Mouse (Mus musculus) hindbrain, postnatal 0 days (tissue): ENCODE results near the gene Ncoa3. TPM values are rescaled to one million over a fixed set of nuclear protein-coding genes. Genes with fewer than 3 reads are reported as not detected.

Experiments
- ATAC-seq: fragments of 200-750 bp; cut with Nextera tagmentation; 2 replicates; pipeline ENCODE4 v1.8.0; 2017; ENCODE audit warnings: mild to moderate bottlenecking, moderate TSS enrichment, moderate library complexity
- DNase-seq: peaks from one replicate; pipeline ENCODE4 v3.0.0-alpha.2; 2015; ENCODE audit warnings: low spot score
- H3K27ac ChIP-seq: fragments of 300-500 bp; sonication (generic); 2 replicates; pipeline ENCODE4 v1.5.1; 2014; ENCODE audit warnings: mild to moderate bottlenecking
- H3K27me3 ChIP-seq: fragments of 300-500 bp; sonication (generic); 2 replicates; pipeline ENCODE4 v1.6.1; 2014; ENCODE audit warnings: low read length, mixed read lengths; ENCODE audit not compliant: insufficient read depth
- H3K36me3 ChIP-seq: fragments of 300-500 bp; sonication (generic); 2 replicates; pipeline ENCODE4 v1.6.1; 2014; ENCODE audit warnings: low read length, mixed read lengths; ENCODE audit not compliant: insufficient read depth
- H3K4me1 ChIP-seq: fragments of 300-500 bp; sonication (generic); 2 replicates; pipeline ENCODE4 v1.6.1; 2014; ENCODE audit warnings: antibody characterized with exemption, low read length, mixed read lengths; ENCODE audit not compliant: insufficient read depth
- H3K4me2 ChIP-seq: fragments of 300-500 bp; sonication (generic); 2 replicates; pipeline ENCODE4 v1.6.1; 2014; ENCODE audit warnings: low read depth, mild to moderate bottlenecking, low read length, moderate library complexity, mixed read lengths
- H3K4me3 ChIP-seq: fragments of 300-500 bp; sonication (generic); 2 replicates; pipeline ENCODE4 v1.5.1; 2014; ENCODE audit warnings: low read length
- H3K9ac ChIP-seq: fragments of 300-500 bp; sonication (generic); replicated peaks from 2 replicates; pipeline ENCODE4 v1.6.1; 2014; ENCODE audit warnings: mild to moderate bottlenecking, low read length, moderate library complexity, mixed read lengths
- H3K9me3 ChIP-seq: fragments of 300-500 bp; sonication (generic); 2 replicates; pipeline ENCODE4 v1.6.1; 2016; ENCODE audit warnings: low read length, mixed read lengths
- CTCF ChIP-seq: IDR thresholded peaks from 2 replicates; pipeline ENCODE4 v1.5.1; 2016; ENCODE audit warnings: antibody characterized with exemption, control low read depth, low read depth
- WGBS: fragments of 180-500 bp; shearing (Covaris S2); extraction: QIAGEN DNeasy Blood & Tissue Kit; methylation state at CpG from one replicate; pipeline ENCODE4 v1.1.7; 2014; 5-methylcytosine and 5-hydroxymethylcytosine counted together
- polyA plus RNA-seq: library from polyadenylated mRNA; unstranded; fragments of >200 nt; fragmentation: Nextera tagmentation; extraction: Ambion mirVana; gene quantifications from 2 replicates; pipeline ENCODE4 v1.2.1, GENCODE M21; 2015
- total RNA-seq: library from RNA; depleted of rRNA; stranded (reverse); fragments of >200 nt; gene quantifications from 2 replicates; pipeline ENCODE4 v1.2.3, GENCODE M21; 2014

The Ncoa3 gene
- total and polyA plus RNA-seq, 2 experiments from 2014 or later, result 10.8 to 28.3 TPM

DNA sequence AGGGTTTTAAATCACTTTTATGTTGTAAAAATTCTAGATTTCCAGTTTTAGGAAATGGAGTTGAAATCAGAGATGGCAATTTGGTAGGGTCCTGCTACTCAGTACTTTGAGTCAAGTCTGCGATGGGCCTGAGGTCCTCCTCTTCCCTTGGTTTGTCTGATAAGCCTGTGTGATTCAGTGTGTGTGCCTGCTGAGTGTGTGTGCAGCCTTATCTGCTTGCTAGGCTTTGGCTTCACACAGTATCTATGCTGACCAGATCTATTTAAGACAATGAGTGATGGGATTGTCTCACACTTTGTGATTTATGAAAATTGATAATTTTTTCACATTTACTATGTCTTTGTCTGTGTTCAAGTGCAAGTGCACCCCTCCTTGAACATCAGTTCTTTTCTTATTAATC is 50.1 kb downstream of the Ncoa3 start:
- H3K9me3 ChIP-seq, result no peaks in the 10 kb centered on the region
- no peaks in the 10 kb centered on the region for H3K27me3 ChIP-seq
- H3K9ac ChIP-seq, result no peak overlapping the region
- no peak overlapping the region for H3K4me3 ChIP-seq
- ATAC-seq, result no peak
- H3K4me2 ChIP-seq, result no peak overlapping the region
- no peak for TF ChIP-seq CTCF
- DNase-seq, result no peak
- no peaks in the 10 kb centered on the region for H3K36me3 ChIP-seq
- WGBS, result 92% methylated on average over 1 of the region's 1 CpGs
- no peaks in the 10 kb centered on the region for H3K4me1 ChIP-seq
- H3K27ac ChIP-seq, result no peak overlapping the region

DNA sequence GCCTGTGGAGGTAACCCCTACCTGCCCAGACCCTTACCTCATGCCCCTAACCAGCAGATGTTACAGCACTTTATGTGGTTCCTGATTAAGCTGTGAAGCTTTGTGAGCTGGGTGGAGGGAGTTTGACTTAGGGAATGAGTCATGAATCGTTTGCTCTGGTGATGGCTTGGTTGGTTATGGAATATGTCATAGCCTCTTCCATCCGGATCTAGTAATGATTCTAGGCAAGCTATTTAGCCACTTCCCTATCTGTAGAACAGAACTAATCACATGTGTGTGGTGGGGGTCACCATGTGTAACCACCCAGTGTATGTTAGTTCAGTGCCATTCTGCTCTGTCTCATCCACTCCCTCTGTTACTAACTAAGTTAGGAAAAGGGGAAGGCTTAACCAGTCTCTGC is 52.6 kb downstream of the Ncoa3 start:
- Histone ChIP-seq H3K27me3 (no peaks in the 10 kb centered on the region), H3K4me1 (no peaks in the 10 kb centered on the region), H3K9me3 (no peaks in the 10 kb centered on the region), H3K27ac (no peak overlapping the region), H3K9ac (no peak overlapping the region), H3K4me2 (no peak overlapping the region), H3K4me3 (no peak overlapping the region), H3K36me3 (peaks cover 7% of the 10 kb centered on the region; the same call in 1 of the 2 replicates)
- ATAC-seq, result no peak
- WGBS, result 80% methylated on average over 2 of the region's 2 CpGs
- no peak for TF ChIP-seq CTCF
- DNase-seq, result no peak

GRCm38 (mm10) chr2:166045549-166046501 is 53.4 kb downstream of the Ncoa3 start:
- H3K9ac ChIP-seq, result no peak overlapping the region
- DNase-seq, result peak; percentile 62
- ATAC-seq, result peak; percentile 49; the same call in 1 of the 2 replicates

GRCm38 (mm10) chr2:166047931-166048330 is 55.5 kb downstream of the Ncoa3 start:
- no peak overlapping the region for H3K27ac ChIP-seq
- no peaks in the 10 kb centered on the region for H3K4me1 ChIP-seq
- H3K9me3 ChIP-seq, result no peaks in the 10 kb centered on the region
- no peak overlapping the region for H3K4me3 ChIP-seq
- H3K4me2 ChIP-seq, result no peak overlapping the region
- WGBS, result 100% methylated on average over 4 of the region's 4 CpGs
- no peak overlapping the region for H3K9ac ChIP-seq
- DNase-seq (no peak), ATAC-seq (no peak)
- peaks cover 30% of the 10 kb centered on the region for H3K36me3 ChIP-seq
- TF ChIP-seq CTCF, result no peak
- no peaks in the 10 kb centered on the region for H3K27me3 ChIP-seq

More at GRCm38 (mm10) chr2:166045549-166046501, 53.4 kb downstream of the Ncoa3 start:
- Histone ChIP-seq H3K4me3 (no peak overlapping the region), H3K36me3 (peaks cover 12% of the 10 kb centered on the region; the same call in 1 of the 2 replicates), H3K27ac (no peak overlapping the region), H3K4me2 (no peak overlapping the region), H3K4me1 (no peaks in the 10 kb centered on the region), H3K27me3 (no peaks in the 10 kb centered on the region), H3K9me3 (no peaks in the 10 kb centered on the region)
- WGBS, result 58% methylated on average over 10 of the region's 10 CpGs
- peak; percentile 85 for TF ChIP-seq CTCF

DNA sequence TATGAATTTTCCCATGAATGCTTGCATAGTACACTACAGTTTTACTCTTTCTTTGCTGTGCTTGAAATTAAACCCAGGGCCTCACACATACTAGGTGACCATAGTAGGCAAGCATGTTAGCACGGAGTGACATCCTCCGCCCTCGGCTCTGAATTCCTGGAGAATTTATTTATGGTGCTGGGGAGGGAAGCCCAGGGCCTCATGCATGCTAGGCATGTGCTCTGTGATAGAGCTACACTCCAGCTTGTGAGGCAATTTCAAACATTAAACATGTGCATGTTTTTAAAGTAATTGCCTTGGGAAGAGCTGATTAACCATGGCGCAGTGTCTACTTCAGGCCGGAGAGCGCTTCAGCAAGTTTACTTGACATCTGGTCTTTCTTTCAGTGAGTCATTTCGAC is 56.4 kb downstream of the Ncoa3 start:
- Histone ChIP-seq H3K9ac (no peak overlapping the region), H3K4me2 (no peak overlapping the region), H3K4me1 (no peaks in the 10 kb centered on the region), H3K36me3 (peaks cover 35% of the 10 kb centered on the region), H3K9me3 (no peaks in the 10 kb centered on the region), H3K27ac (no peak overlapping the region), H3K27me3 (no peaks in the 10 kb centered on the region), H3K4me3 (no peak overlapping the region)
- ATAC-seq (no peak), DNase-seq (no peak)
- TF ChIP-seq CTCF, result no peak
- WGBS, result 89% methylated on average over 7 of the region's 7 CpGs

GRCm38 (mm10) chr2:166051421-166051820 is 59.0 kb downstream of the Ncoa3 start:
- Histone ChIP-seq H3K27me3 (no peaks in the 10 kb centered on the region), H3K4me3 (no peak overlapping the region), H3K4me2 (no peak overlapping the region), H3K36me3 (peaks cover 52% of the 10 kb centered on the region), H3K9me3 (no peaks in the 10 kb centered on the region), H3K27ac (no peak overlapping the region), H3K9ac (no peak overlapping the region), H3K4me1 (no peaks in the 10 kb centered on the region)
- TF ChIP-seq CTCF, result no peak
- ATAC-seq (no peak), DNase-seq (no peak)
- WGBS, result 93% methylated on average over 17 of the region's 17 CpGs

GRCm38 (mm10) chr2:166051966-166052365 is 59.5 kb downstream of the Ncoa3 start:
- no peak for ATAC-seq
- no peak for TF ChIP-seq CTCF
- Histone ChIP-seq H3K4me2 (no peak overlapping the region), H3K9me3 (no peaks in the 10 kb centered on the region), H3K9ac (no peak overlapping the region), H3K36me3 (peaks cover 52% of the 10 kb centered on the region), H3K27ac (no peak overlapping the region), H3K27me3 (no peaks in the 10 kb centered on the region), H3K4me1 (no peaks in the 10 kb centered on the region), H3K4me3 (no peak overlapping the region)
- WGBS, result 89% methylated on average over 7 of the region's 7 CpGs
- no peak for DNase-seq
